Mouse (Mus musculus): ENCODE results near the gene Otof. TPM values are rescaled to one million over a fixed set of nuclear protein-coding genes. Genes with fewer than 3 reads are reported as not detected.

The Otof gene
- 4.0 and 5.5 TPM in 2 replicates for polyA plus RNA-seq (2015; fragmentation: Nextera tagmentation; extraction: Ambion mirVana)

DNA sequence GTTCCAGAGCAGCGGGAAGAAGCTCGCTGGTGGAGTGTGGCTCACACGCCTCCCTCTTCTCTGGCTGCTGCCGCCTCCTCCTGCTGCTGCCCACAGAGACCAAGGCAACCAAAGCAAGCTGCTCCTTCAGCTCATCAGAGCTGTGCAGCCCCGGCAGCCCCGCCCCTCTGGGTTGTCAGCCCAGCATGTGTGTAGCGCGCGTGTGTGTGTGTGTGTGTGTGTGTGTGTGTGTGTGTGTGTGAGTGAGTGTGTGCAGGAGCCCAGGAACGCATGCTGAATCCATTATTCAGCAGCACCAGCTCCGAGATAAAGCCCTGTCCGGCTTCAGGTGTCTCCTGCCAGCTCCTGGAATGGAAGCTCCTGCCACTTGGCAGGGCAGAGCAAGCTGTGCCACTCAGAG lies at the start of gene Otof:
Gene Otof (minus strand): TSS at position 112 of the 400 bp plus-strand sequence.
- Histone ChIP-seq H3K4me1 (ENCODE audit: control insufficient read depth, insufficient read depth, low read length) (peaks cover 27% of the 10 kb centered on the region), H3K4me3 (ENCODE audit: low read depth, low read length) (peak within 1 kb of the TSS; percentile 18), H3K27ac (ENCODE audit: low read length) (peak within 1 kb of the TSS; percentile 56), H3K27me3 (ENCODE audit: control insufficient read depth, insufficient read depth, low read depth, low read length) (no peaks in the 10 kb centered on the region), H3K9me3 (replicated peaks; ENCODE audit: control insufficient read depth, low read length, poor library complexity, severe bottlenecking) (no peaks in the 10 kb centered on the region), H3K36me3 (ENCODE audit: control insufficient read depth, insufficient read depth, low read length) (no peaks in the 10 kb centered on the region), H3K9ac (ENCODE audit: low read depth, low read length) (peak within 1 kb of the TSS; percentile 56), H3K4me2 (ENCODE audit: low read length) (peak within 1 kb of the TSS; percentile 52)
- 14% methylated on average over 12 of the region's 12 CpGs for WGBS
- ATAC-seq, result peak; percentile 82

DNA sequence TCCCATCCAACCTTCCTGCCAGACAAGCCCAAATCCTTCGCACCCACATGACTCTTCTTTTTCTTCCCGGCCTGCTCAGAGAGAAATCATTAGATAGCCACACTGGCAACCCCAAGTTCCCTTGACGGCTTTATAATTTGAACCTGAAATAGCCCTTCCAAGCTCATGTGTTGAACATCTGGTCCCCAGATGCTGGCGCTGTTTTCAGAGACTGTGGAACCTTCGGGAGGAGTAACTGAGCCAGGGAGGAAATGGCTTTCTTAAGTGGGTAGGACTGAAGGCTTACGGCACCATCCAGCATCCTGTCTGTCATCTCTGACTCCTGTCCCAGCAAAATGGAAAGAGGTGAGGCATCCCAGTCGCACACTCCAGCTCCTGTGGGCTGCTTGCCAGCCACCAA lies 35.6 kb upstream of the Otof start:
- no peaks in the 10 kb centered on the region for H3K4me1 ChIP-seq (ENCODE audit: control insufficient read depth, insufficient read depth, low read length)
- H3K27ac ChIP-seq (ENCODE audit: low read length), result no peak overlapping the region
- H3K36me3 ChIP-seq (ENCODE audit: control insufficient read depth, insufficient read depth, low read length), result no peaks in the 10 kb centered on the region
- no peak overlapping the region for H3K4me2 ChIP-seq (ENCODE audit: low read length)
- H3K9ac ChIP-seq (ENCODE audit: low read depth, low read length), result no peak overlapping the region
- no peak for ATAC-seq
- no peaks in the 10 kb centered on the region for H3K27me3 ChIP-seq (ENCODE audit: control insufficient read depth, insufficient read depth, low read depth, low read length)
- no peak overlapping the region for H3K4me3 ChIP-seq (ENCODE audit: low read depth, low read length)
- no peaks in the 10 kb centered on the region for H3K9me3 ChIP-seq (replicated peaks; ENCODE audit: control insufficient read depth, low read length, poor library complexity, severe bottlenecking)
- 86% methylated on average over 7 of the region's 7 CpGs for WGBS

DNA sequence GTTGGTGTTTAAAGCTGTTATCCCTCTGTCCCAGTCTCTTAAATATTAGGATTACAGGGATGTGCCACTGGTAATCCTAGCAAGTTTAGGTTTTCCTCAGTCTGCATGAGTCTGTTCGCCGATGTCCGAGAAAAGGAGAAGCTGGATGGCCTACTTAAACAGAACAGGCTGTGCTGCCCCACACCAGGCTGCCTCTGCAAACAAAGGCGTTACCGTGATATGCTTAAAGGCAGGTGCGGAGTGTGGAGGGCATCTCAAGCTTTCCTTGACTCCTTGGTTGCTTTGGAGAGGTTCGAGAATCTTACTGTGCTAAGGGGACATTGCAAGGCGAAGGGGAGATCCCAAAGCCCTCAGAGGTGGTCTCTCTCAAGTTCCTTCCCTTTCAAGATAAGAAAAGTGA lies 35.1 kb upstream of the Otof start:
- Histone ChIP-seq H3K4me1 (ENCODE audit: control insufficient read depth, insufficient read depth, low read length) (no peaks in the 10 kb centered on the region), H3K4me3 (ENCODE audit: low read depth, low read length) (no peak overlapping the region), H3K9me3 (replicated peaks; ENCODE audit: control insufficient read depth, low read length, poor library complexity, severe bottlenecking) (no peaks in the 10 kb centered on the region), H3K9ac (ENCODE audit: low read depth, low read length) (no peak overlapping the region), H3K27ac (ENCODE audit: low read length) (no peak overlapping the region), H3K27me3 (ENCODE audit: control insufficient read depth, insufficient read depth, low read depth, low read length) (no peaks in the 10 kb centered on the region), H3K4me2 (ENCODE audit: low read length) (no peak overlapping the region), H3K36me3 (ENCODE audit: control insufficient read depth, insufficient read depth, low read length) (no peaks in the 10 kb centered on the region)
- ATAC-seq, result no peak
- WGBS, result 88% methylated on average over 8 of the region's 8 CpGs

DNA sequence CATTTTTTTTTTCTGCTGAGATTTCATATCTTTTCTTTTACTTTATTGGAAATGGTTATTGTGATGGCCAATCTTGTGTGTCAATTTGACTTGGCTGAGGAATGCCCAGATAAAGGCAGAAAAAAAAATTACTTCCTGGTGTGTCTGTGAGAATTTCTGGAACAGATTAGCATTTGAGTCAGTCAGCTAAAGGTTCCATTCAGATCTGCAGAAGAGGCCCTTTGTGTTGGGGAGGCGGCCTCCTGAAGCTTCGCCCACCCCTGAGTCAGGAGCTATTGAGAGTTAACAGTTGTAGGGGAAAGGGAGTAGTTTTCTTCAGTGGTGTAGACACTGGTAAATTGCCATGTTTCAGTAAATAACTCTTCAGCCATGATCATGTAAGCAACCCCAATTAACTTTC lies 33.6 kb upstream of the Otof start:
- no peak for ATAC-seq
- no peak overlapping the region for H3K9ac ChIP-seq (ENCODE audit: low read depth, low read length)
- no peaks in the 10 kb centered on the region for H3K36me3 ChIP-seq (ENCODE audit: control insufficient read depth, insufficient read depth, low read length)
- H3K27me3 ChIP-seq (ENCODE audit: control insufficient read depth, insufficient read depth, low read depth, low read length), result no peaks in the 10 kb centered on the region
- no peaks in the 10 kb centered on the region for H3K4me1 ChIP-seq (ENCODE audit: control insufficient read depth, insufficient read depth, low read length)
- WGBS, result 49% methylated on average over 2 of the region's 2 CpGs
- H3K9me3 ChIP-seq (replicated peaks; ENCODE audit: control insufficient read depth, low read length, poor library complexity, severe bottlenecking), result no peaks in the 10 kb centered on the region
- no peak overlapping the region for H3K27ac ChIP-seq (ENCODE audit: low read length)
- H3K4me3 ChIP-seq (ENCODE audit: low read depth, low read length), result no peak overlapping the region
- H3K4me2 ChIP-seq (ENCODE audit: low read length), result no peak overlapping the region

DNA sequence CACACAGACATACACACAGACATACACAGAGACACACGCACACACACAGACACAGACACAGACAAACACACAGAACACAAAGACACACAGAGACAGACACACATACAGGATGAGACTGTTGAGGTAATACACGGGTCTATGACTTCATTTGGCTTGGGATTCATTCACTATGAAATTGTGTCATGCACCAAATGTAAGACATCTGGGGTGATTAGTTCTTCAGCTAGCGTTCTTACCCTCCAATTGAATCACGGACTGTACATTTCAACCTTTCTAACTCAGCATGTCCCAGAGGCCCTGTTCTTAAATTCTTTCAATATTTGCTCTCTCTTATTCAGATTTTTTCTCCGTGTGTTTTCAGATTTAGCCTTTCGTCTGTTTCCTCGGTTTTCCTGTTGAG lies 32.9 kb upstream of the Otof start:
- H3K4me2 ChIP-seq (ENCODE audit: low read length), result no peak overlapping the region
- H3K9me3 ChIP-seq (replicated peaks; ENCODE audit: control insufficient read depth, low read length, poor library complexity, severe bottlenecking), result no peaks in the 10 kb centered on the region
- H3K9ac ChIP-seq (ENCODE audit: low read depth, low read length), result no peak overlapping the region
- H3K27ac ChIP-seq (ENCODE audit: low read length), result no peak overlapping the region
- no peaks in the 10 kb centered on the region for H3K4me1 ChIP-seq (ENCODE audit: control insufficient read depth, insufficient read depth, low read length)
- no peaks in the 10 kb centered on the region for H3K27me3 ChIP-seq (ENCODE audit: control insufficient read depth, insufficient read depth, low read depth, low read length)
- no peak overlapping the region for H3K4me3 ChIP-seq (ENCODE audit: low read depth, low read length)
- no peaks in the 10 kb centered on the region for H3K36me3 ChIP-seq (ENCODE audit: control insufficient read depth, insufficient read depth, low read length)
- WGBS, result 82% methylated on average over 7 of the region's 7 CpGs
- ATAC-seq, result no peak

DNA sequence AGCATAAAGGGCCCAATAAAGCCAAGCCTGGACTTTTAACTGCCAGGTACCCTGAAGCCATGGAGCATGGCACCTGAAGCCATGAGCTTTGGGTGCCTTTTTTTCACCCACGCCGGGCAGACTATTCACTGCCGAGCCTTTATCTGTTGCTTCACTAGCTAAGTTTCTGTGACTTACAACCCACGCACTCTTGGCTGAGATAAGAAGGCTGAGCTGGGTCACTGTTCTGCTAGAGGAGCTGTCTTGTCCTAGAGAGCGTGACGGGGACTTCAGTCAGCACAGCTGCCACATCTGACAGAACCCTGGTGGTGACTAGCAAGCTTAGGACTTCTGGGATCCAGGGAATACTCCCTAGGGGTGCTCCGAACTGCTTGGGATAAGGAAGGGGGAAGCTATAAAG lies 32.0 kb upstream of the Otof start:
- no peaks in the 10 kb centered on the region for H3K36me3 ChIP-seq (ENCODE audit: control insufficient read depth, insufficient read depth, low read length)
- no peak overlapping the region for H3K4me2 ChIP-seq (ENCODE audit: low read length)
- H3K9ac ChIP-seq (ENCODE audit: low read depth, low read length), result no peak overlapping the region
- no peaks in the 10 kb centered on the region for H3K9me3 ChIP-seq (replicated peaks; ENCODE audit: control insufficient read depth, low read length, poor library complexity, severe bottlenecking)
- no peaks in the 10 kb centered on the region for H3K27me3 ChIP-seq (ENCODE audit: control insufficient read depth, insufficient read depth, low read depth, low read length)
- 69% methylated on average over 7 of the region's 7 CpGs for WGBS
- no peak for ATAC-seq
- no peak overlapping the region for H3K4me3 ChIP-seq (ENCODE audit: low read depth, low read length)
- no peaks in the 10 kb centered on the region for H3K4me1 ChIP-seq (ENCODE audit: control insufficient read depth, insufficient read depth, low read length)
- H3K27ac ChIP-seq (ENCODE audit: low read length), result no peak overlapping the region

DNA sequence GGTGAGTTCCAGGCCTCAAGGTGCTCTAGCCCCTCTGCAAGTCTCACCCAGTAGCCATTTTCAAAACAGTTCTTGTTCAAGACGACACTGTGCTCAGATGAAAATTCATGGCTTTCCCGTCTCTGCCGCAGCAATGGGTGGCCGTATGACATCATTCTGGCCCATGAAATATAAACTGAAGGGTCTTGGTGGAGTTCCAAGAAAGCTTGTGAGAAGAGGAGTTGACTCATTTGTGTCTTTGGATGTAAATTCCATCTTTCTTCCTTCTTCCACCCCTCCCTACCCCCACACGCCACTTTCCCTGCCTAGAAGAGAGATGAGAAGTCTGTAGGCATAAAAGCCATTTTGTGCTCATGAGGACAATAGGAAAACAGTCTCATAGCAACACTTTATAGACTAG lies 29.1 kb upstream of the Otof start:
- WGBS, result 77% methylated on average over 5 of the region's 5 CpGs
- H3K27ac ChIP-seq (ENCODE audit: low read length), result no peak overlapping the region
- no peak overlapping the region for H3K4me2 ChIP-seq (ENCODE audit: low read length)
- H3K9ac ChIP-seq (ENCODE audit: low read depth, low read length), result no peak overlapping the region
- no peaks in the 10 kb centered on the region for H3K4me1 ChIP-seq (ENCODE audit: control insufficient read depth, insufficient read depth, low read length)
- ATAC-seq, result no peak
- H3K36me3 ChIP-seq (ENCODE audit: control insufficient read depth, insufficient read depth, low read length), result no peaks in the 10 kb centered on the region
- no peak overlapping the region for H3K4me3 ChIP-seq (ENCODE audit: low read depth, low read length)
- H3K27me3 ChIP-seq (ENCODE audit: control insufficient read depth, insufficient read depth, low read depth, low read length), result no peaks in the 10 kb centered on the region
- H3K9me3 ChIP-seq (replicated peaks; ENCODE audit: control insufficient read depth, low read length, poor library complexity, severe bottlenecking), result no peaks in the 10 kb centered on the region

DNA sequence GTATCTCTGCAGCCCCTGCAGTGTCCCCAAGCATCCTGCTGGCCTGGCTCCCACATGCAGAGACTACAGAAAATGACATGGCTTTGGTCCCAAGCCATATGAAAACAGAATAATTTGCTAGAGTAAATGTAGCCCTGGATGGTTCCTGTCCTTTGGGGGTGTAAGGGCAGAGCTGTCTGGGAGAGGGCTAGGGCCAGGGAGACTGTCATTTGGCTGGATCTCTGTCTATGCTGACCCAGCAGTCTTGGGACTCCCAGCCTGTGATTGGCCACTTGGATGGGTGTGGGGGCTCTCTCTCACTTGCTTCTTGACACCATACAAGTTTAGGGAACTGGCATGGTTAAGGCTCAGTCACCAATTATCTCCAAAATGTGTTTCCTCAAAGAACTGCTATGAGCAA lies 28.5 kb upstream of the Otof start:
- no peaks in the 10 kb centered on the region for H3K4me1 ChIP-seq (ENCODE audit: control insufficient read depth, insufficient read depth, low read length)
- H3K27ac ChIP-seq (ENCODE audit: low read length), result no peak overlapping the region
- ATAC-seq, result no peak

DNA sequence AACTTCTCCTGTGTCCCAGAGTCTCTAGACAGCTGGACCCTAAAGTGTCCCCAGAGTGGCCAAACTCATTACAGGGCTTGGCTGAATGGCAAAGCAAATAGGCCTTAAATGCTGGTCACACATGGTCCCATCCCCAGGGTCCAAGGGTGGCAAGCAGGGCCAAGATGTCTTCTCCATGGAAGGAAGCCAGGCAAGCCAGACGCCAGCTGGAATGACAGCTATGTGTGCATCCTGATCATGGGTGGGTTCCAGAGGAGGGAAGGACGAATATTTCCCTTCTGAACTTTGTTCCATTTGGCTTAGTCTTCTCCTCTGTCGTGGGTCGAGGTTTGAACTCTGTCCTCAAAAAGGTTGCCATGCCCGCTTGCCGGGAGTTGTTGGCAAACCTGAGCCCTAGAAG lies 23.4 kb upstream of the Otof start:
- WGBS, result 76% methylated on average over 6 of the region's 6 CpGs

More for the DNA sequence above, 28.5 kb upstream of the Otof start:
- Histone ChIP-seq H3K9me3 (replicated peaks; ENCODE audit: control insufficient read depth, low read length, poor library complexity, severe bottlenecking) (no peaks in the 10 kb centered on the region), H3K27me3 (ENCODE audit: control insufficient read depth, insufficient read depth, low read depth, low read length) (no peaks in the 10 kb centered on the region), H3K4me3 (ENCODE audit: low read depth, low read length) (no peak overlapping the region), H3K36me3 (ENCODE audit: control insufficient read depth, insufficient read depth, low read length) (no peaks in the 10 kb centered on the region), H3K4me2 (ENCODE audit: low read length) (no peak overlapping the region), H3K9ac (ENCODE audit: low read depth, low read length) (no peak overlapping the region)

DNA sequence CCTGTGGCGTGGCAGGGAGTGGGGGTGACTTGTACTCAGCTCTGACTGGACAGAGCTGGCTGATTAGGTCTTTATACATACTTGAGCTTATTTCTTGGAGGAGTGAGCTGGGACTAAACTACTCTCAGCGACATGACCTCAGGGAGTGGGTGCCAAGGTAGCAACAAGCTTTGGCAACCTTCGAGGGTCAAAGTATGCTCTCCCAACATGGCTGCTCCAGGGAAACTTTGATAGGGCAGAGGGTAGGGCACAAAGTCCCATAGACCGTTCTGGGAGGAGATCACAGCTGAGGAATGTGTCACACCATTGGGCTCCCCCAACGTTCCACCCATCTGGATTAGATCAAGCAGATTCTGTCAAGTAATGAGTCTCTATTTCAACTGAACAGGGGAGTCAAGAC lies 22.9 kb upstream of the Otof start:
- Histone ChIP-seq H3K27ac (ENCODE audit: low read length) (no peak overlapping the region), H3K4me1 (ENCODE audit: control insufficient read depth, insufficient read depth, low read length) (no peaks in the 10 kb centered on the region), H3K4me2 (ENCODE audit: low read length) (no peak overlapping the region), H3K9me3 (replicated peaks; ENCODE audit: control insufficient read depth, low read length, poor library complexity, severe bottlenecking) (no peaks in the 10 kb centered on the region), H3K27me3 (ENCODE audit: control insufficient read depth, insufficient read depth, low read depth, low read length) (no peaks in the 10 kb centered on the region), H3K36me3 (ENCODE audit: control insufficient read depth, insufficient read depth, low read length) (no peaks in the 10 kb centered on the region), H3K4me3 (ENCODE audit: low read depth, low read length) (no peak overlapping the region), H3K9ac (ENCODE audit: low read depth, low read length) (no peak overlapping the region)
- 78% methylated on average over 5 of the region's 5 CpGs for WGBS
- no peak for ATAC-seq

More for the DNA sequence above, 23.4 kb upstream of the Otof start:
- Histone ChIP-seq H3K4me1 (ENCODE audit: control insufficient read depth, insufficient read depth, low read length) (no peaks in the 10 kb centered on the region), H3K27me3 (ENCODE audit: control insufficient read depth, insufficient read depth, low read depth, low read length) (no peaks in the 10 kb centered on the region), H3K9me3 (replicated peaks; ENCODE audit: control insufficient read depth, low read length, poor library complexity, severe bottlenecking) (no peaks in the 10 kb centered on the region), H3K9ac (ENCODE audit: low read depth, low read length) (no peak overlapping the region), H3K27ac (ENCODE audit: low read length) (no peak overlapping the region), H3K4me3 (ENCODE audit: low read depth, low read length) (no peak overlapping the region), H3K4me2 (ENCODE audit: low read length) (no peak overlapping the region), H3K36me3 (ENCODE audit: control insufficient read depth, insufficient read depth, low read length) (no peaks in the 10 kb centered on the region)
- ATAC-seq, result no peak
